Mouse (Mus musculus): ENCODE results near the gene Arhgap15. TPM values are rescaled to one million over a fixed set of nuclear protein-coding genes. Genes with fewer than 3 reads are reported as not detected.

Gene Arhgap15
- total RNA-seq, 2 experiments from 2014 or later: 8.7 to 9.7 TPM

- DNase-seq (ENCODE audit: low spot score in 2 of 2): no peak
These were observed 400.0 kb downstream of the Arhgap15 start for GRCm38 (mm10) chr2:44148550-44149100.

- DNase-seq (ENCODE audit: low spot score in 2 of 2): no peak
These were observed 403.7 kb downstream of the Arhgap15 start for GRCm38 (mm10) chr2:44152301-44152700.

- DNase-seq (ENCODE audit: low spot score in 2 of 2): no peak
These were observed 411.7 kb downstream of the Arhgap15 start for GRCm38 (mm10) chr2:44160358-44160757.

GRCm38 (mm10) chr2:44165789-44166188 lies 417.2 kb downstream of the Arhgap15 start:
- DNase-seq (ENCODE audit: low spot score in 2 of 2): no peak

- DNase-seq (ENCODE audit: low spot score in 2 of 2): no peak
These were observed 418.1 kb downstream of the Arhgap15 start for GRCm38 (mm10) chr2:44166716-44167115.

GRCm38 (mm10) chr2:44184476-44184875 lies 435.9 kb downstream of the Arhgap15 start:
- DNase-seq (ENCODE audit: low spot score in 2 of 2): no peak

GRCm38 (mm10) chr2:44190749-44191148 lies 442.1 kb downstream of the Arhgap15 start:
- no peak for DNase-seq (ENCODE audit: low spot score in 2 of 2)

GRCm38 (mm10) chr2:44192058-44192457 lies 443.4 kb downstream of the Arhgap15 start:
- DNase-seq (ENCODE audit: low spot score in 2 of 2): no peak

GRCm38 (mm10) chr2:44215506-44215905 lies 466.9 kb downstream of the Arhgap15 start:
- DNase-seq (ENCODE audit: low spot score in 2 of 2): no peak

GRCm38 (mm10) chr2:44217811-44218210 lies 469.2 kb downstream of the Arhgap15 start:
- DNase-seq (ENCODE audit: low spot score in 2 of 2): no peak

- DNase-seq (ENCODE audit: low spot score in 2 of 2): no peak
These were observed 469.7 kb downstream of the Arhgap15 start for GRCm38 (mm10) chr2:44218317-44218716.

- no peak for DNase-seq (ENCODE audit: low spot score in 2 of 2)
These were observed 473.1 kb downstream of the Arhgap15 start for GRCm38 (mm10) chr2:44221686-44222085.

- DNase-seq (ENCODE audit: low spot score in 2 of 2): no peak
These were observed 473.6 kb downstream of the Arhgap15 start for GRCm38 (mm10) chr2:44222176-44222753.

- no peak for DNase-seq (ENCODE audit: low spot score in 2 of 2)
These were observed 486.2 kb downstream of the Arhgap15 start for GRCm38 (mm10) chr2:44234856-44235255.

GRCm38 (mm10) chr2:44241657-44242454 lies 493.2 kb downstream of the Arhgap15 start:
- peak in 1 of 2 experiments; percentile 54 for DNase-seq (ENCODE audit: low spot score in 2 of 2)

- DNase-seq (ENCODE audit: low spot score in 2 of 2): peak; percentile 26
These were observed 494.1 kb downstream of the Arhgap15 start for GRCm38 (mm10) chr2:44242628-44243255.

GRCm38 (mm10) chr2:44255343-44255742 lies 506.7 kb downstream of the Arhgap15 start:
- DNase-seq (ENCODE audit: low spot score in 2 of 2): no peak

GRCm38 (mm10) chr2:44257946-44258345 lies 509.3 kb downstream of the Arhgap15 start:
- no peak for DNase-seq (ENCODE audit: low spot score in 2 of 2)

- DNase-seq (ENCODE audit: low spot score in 2 of 2): no peak
These were observed 523.1 kb downstream of the Arhgap15 start for GRCm38 (mm10) chr2:44271455-44272346.

- no peak for DNase-seq (ENCODE audit: low spot score in 2 of 2)
These were observed 524.0 kb downstream of the Arhgap15 start for GRCm38 (mm10) chr2:44272606-44273005.

- no peak for DNase-seq (ENCODE audit: low spot score in 2 of 2)
These were observed 525.8 kb downstream of the Arhgap15 start for GRCm38 (mm10) chr2:44274425-44274824.

Data from layer of hippocampus, postnatal 14 days (tissue).